Comparison of ENCODE assay signal across 12 mouse cellular contexts in genomic region chr11:115830550-115831325, GRCm38 (mm10). TPM values are rescaled to one million over a fixed set of nuclear protein-coding genes. Genes with fewer than 3 reads are reported as not detected.
DNase-seq lines count a peak whose midpoint lies in the region; ATAC-seq and TF ChIP-seq lines count a peak whose summit lies in the region.
"Had no signal": no experiment of that assay in that cellular context is flagged by ENCODE, and none has a peak within 500 bp of the region (broad histone marks: within the 10 kb centered on the region; RNA-seq: fewer than 3 reads in every experiment).

No protein-coding gene starts in this region.

- WGBS in lung, postnatal 0 days = 22% methylated on average over 24 of the region's 25 CpGs

- peaks cover 24% of the 10 kb centered on the region; the same call in 1 of the 2 replicates for H3K4me1 ChIP-seq in lung, postnatal 0 days (ENCODE audit: insufficient read depth, low read depth, low read length)

- TF ChIP-seq EP300 in lung, postnatal 0 days (IDR thresholded peaks at IDR 0.05) = no peak

- no peaks in the 10 kb centered on the region for H3K27me3 ChIP-seq in lung, postnatal 0 days (replicated peaks; ENCODE audit: insufficient read depth, low read length)

- peak overlapping the region; percentile 19 for H3K9ac ChIP-seq in lung, postnatal 0 days (replicated peaks; ENCODE audit: low read depth)
- H3K9ac ChIP-seq: embryonic facial prominence, embryonic 15.5 days; neural tube, embryonic 13.5 days had no signal

- peak overlapping the region; percentile 29 for H3K4me2 ChIP-seq in lung, postnatal 0 days (replicated peaks; ENCODE audit: low read depth, low read length)
- H3K4me2 ChIP-seq: embryonic facial prominence, embryonic 15.5 days; neural tube, embryonic 13.5 days had no signal

- peak; percentile 8 for DNase-seq in cerebellum, adult 9-10 months
- DNase-seq in cerebellum, adult 9-11 months = no peak
- DNase-seq in lung, postnatal 0 days (ENCODE audit: low spot score) = peak; percentile 32
- no peak for DNase-seq in lung, postnatal 4 days
- peak; percentile 63 to 82 for DNase-seq in kidney, postnatal 25 days
- DNase-seq in yolk sac, embryonic 10.5 days (ENCODE audit: low spot score) = peak; percentile 79
- no peak for DNase-seq in cerebellum, postnatal 25 days
- DNase-seq in T-cell, adult 2 months (ENCODE audit: low spot score) = no peak
- DNase-seq: gastrocnemius, postnatal 36 days had no signal

- no peak overlapping the region for H3K4me3 ChIP-seq in lung, postnatal 0 days (ENCODE audit: low read depth, low read length)
- H3K4me3 ChIP-seq: embryonic facial prominence, embryonic 15.5 days; neural tube, embryonic 13.5 days had no signal

- H3K27ac ChIP-seq in lung, postnatal 0 days (ENCODE audit: low read length) = peak overlapping the region; percentile 90
- H3K27ac ChIP-seq: embryonic facial prominence, embryonic 15.5 days; macrophage; neural tube, embryonic 13.5 days had no signal

- H3K36me3 ChIP-seq in lung, postnatal 0 days (ENCODE audit: insufficient read depth, low read length) = no peaks in the 10 kb centered on the region
- H3K36me3 ChIP-seq: embryonic facial prominence, embryonic 15.5 days; neural tube, embryonic 13.5 days had no signal

- no peak for TF ChIP-seq CTCF in lung, postnatal 0 days (IDR thresholded peaks at IDR 0.05)

- no peaks in the 10 kb centered on the region for H3K9me3 ChIP-seq in lung, postnatal 0 days (ENCODE audit: low read length)
- H3K9me3 ChIP-seq: embryonic facial prominence, embryonic 15.5 days; neural tube, embryonic 13.5 days had no signal

- ATAC-seq in lung, postnatal 0 days = peak; percentile 8

RNA-seq across cellular contexts. Expression of gene Llgl2, which starts 6.9 kb away (rescaled TPM):
- polyA plus RNA-seq in lung, postnatal 0 days (2015; fragmentation: Nextera tagmentation; extraction: Ambion mirVana) = 66.0 and 70.1 TPM in 2 replicates

RNA-seq across cellular contexts. Expression of gene Tsen54, which starts 16.2 kb away (rescaled TPM):
- 18.2 and 19.9 TPM in 2 replicates for polyA plus RNA-seq in lung, postnatal 0 days (2015; fragmentation: Nextera tagmentation; extraction: Ambion mirVana)

RNA-seq across cellular contexts. Expression of gene Caskin2, which starts 17.3 kb away (rescaled TPM):
- polyA plus RNA-seq in lung, postnatal 0 days (2015; fragmentation: Nextera tagmentation; extraction: Ambion mirVana) = 17.5 and 17.9 TPM in 2 replicates

RNA-seq across cellular contexts. Expression of gene Myo15b, which starts 27.5 kb away (rescaled TPM):
- 0.57 and 0.68 TPM in 2 replicates for polyA plus RNA-seq in lung, postnatal 0 days (2015; fragmentation: Nextera tagmentation; extraction: Ambion mirVana)

Comparison
In these comparisons a context has a peak if more than half of its experiments do, and no peak if none do; other contexts are left out.
1. DNase-seq: peak in cerebellum, adult 9-10 months (single experiment), lung, postnatal 0 days (single experiment), kidney, postnatal 25 days (2 of 2) and yolk sac, embryonic 10.5 days (single experiment); none in cerebellum, adult 9-11 months (single experiment), lung, postnatal 4 days (0 of 2), cerebellum, postnatal 25 days (0 of 2) and T-cell, adult 2 months (single experiment).